Mouse (Mus musculus): Measurements from ENCODE around the gene Hoxa11. TPM values are rescaled to one million over a fixed set of nuclear protein-coding genes. Genes with fewer than 3 reads are reported as not detected.

Gene Hoxa11
- polyA plus RNA-seq, 1 experiment = not detected

GRCm38 (mm10) chr6:52252016-52252774, 6.6 kb upstream of the Hoxa11 start:
- Histone ChIP-seq H3K4me1 (ENCODE audit: control insufficient read depth, insufficient read depth, insufficient read length, low read length) (peaks cover 2% of the 10 kb centered on the region; the same call in 1 of the 2 replicates), H3K27me3 (ENCODE audit: control insufficient read depth, insufficient read depth, low read length) (peaks cover 71% of the 10 kb centered on the region), H3K36me3 (ENCODE audit: control insufficient read depth, insufficient read depth, low read length) (no peaks in the 10 kb centered on the region), H3K4me3 (ENCODE audit: low read depth, low read length) (no peak overlapping the region), H3K27ac (ENCODE audit: insufficient read depth, low read depth, low read length) (no peak overlapping the region)
- 9% methylated on average over 24 of the region's 24 CpGs for WGBS
- TF ChIP-seq POLR2A (IDR thresholded peaks at IDR 0.05; ENCODE audit: low read depth, low read length) (no peak), CTCF (IDR thresholded peaks at IDR 0.05; ENCODE audit: extremely low read depth, insufficient read length, insufficient replicate concordance, low read depth, low read length) (no peak)

DNA sequence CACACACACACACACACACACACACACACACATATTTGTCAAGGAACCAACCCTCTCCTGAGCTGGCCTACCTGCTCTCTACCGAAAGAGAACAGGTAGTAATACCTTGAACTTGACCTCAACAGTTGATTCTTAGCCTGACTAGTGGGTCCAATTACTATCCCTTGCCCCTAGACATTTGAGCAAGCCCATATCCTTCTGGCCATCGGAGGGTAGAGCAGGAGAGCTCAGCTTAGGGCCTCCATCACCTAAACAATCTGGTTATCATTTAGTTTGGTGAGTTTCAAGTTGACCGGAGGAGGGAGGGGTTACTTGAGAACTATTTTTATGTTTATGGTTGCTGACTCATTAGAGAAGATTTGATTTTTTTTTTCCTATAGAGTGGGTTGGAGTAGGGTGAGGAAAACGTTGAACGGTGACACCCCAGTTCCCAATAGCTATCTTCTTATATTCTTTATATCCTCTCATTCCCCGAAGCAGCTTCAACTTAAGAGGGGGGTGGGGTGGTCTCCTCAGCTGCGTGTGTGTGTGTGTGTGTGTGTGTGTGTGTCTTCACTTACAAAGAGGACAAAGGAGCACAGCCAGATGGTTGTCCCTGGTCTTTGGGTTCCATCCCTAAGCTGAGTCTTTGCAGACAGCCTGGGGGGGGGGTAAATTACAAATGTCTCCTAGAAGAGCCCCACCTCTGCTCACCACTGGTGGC, 5.7 kb upstream of the Hoxa11 start:
- H3K36me3 ChIP-seq (ENCODE audit: control insufficient read depth, insufficient read depth, low read length) = no peaks in the 10 kb centered on the region
- peaks cover 2% of the 10 kb centered on the region; the same call in 1 of the 2 replicates for H3K4me1 ChIP-seq (ENCODE audit: control insufficient read depth, insufficient read depth, insufficient read length, low read length)
- H3K27ac ChIP-seq (ENCODE audit: insufficient read depth, low read depth, low read length) = no peak overlapping the region
- peaks cover 77% of the 10 kb centered on the region for H3K27me3 ChIP-seq (ENCODE audit: control insufficient read depth, insufficient read depth, low read length)
- 11% methylated on average over 7 of the region's 7 CpGs for WGBS
- TF ChIP-seq POLR2A (IDR thresholded peaks at IDR 0.05; ENCODE audit: low read depth, low read length) = no peak
- TF ChIP-seq CTCF (IDR thresholded peaks at IDR 0.05; ENCODE audit: extremely low read depth, insufficient read length, insufficient replicate concordance, low read depth, low read length) = no peak
- H3K4me3 ChIP-seq (ENCODE audit: low read depth, low read length) = no peak overlapping the region

GRCm38 (mm10) chr6:52249826-52250225, 4.2 kb upstream of the Hoxa11 start:
- Histone ChIP-seq H3K4me1 (ENCODE audit: control insufficient read depth, insufficient read depth, insufficient read length, low read length) (peaks cover 2% of the 10 kb centered on the region; the same call in 1 of the 2 replicates), H3K27ac (ENCODE audit: insufficient read depth, low read depth, low read length) (no peak overlapping the region), H3K36me3 (ENCODE audit: control insufficient read depth, insufficient read depth, low read length) (no peaks in the 10 kb centered on the region), H3K27me3 (ENCODE audit: control insufficient read depth, insufficient read depth, low read length) (peaks cover 88% of the 10 kb centered on the region), H3K4me3 (ENCODE audit: low read depth, low read length) (no peak overlapping the region)
- TF ChIP-seq POLR2A (IDR thresholded peaks at IDR 0.05; ENCODE audit: low read depth, low read length) (no peak), CTCF (IDR thresholded peaks at IDR 0.05; ENCODE audit: extremely low read depth, insufficient read length, insufficient replicate concordance, low read depth, low read length) (no peak)
- WGBS = 7% methylated on average over 4 of the region's 4 CpGs

- TF ChIP-seq POLR2A (IDR thresholded peaks at IDR 0.05; ENCODE audit: low read depth, low read length) = no peak
- no peak for TF ChIP-seq CTCF (IDR thresholded peaks at IDR 0.05; ENCODE audit: extremely low read depth, insufficient read length, insufficient replicate concordance, low read depth, low read length)
- Histone ChIP-seq H3K4me3 (ENCODE audit: low read depth, low read length) (no peak overlapping the region), H3K27me3 (ENCODE audit: control insufficient read depth, insufficient read depth, low read length) (peaks cover 92% of the 10 kb centered on the region), H3K27ac (ENCODE audit: insufficient read depth, low read depth, low read length) (no peak overlapping the region), H3K4me1 (ENCODE audit: control insufficient read depth, insufficient read depth, insufficient read length, low read length) (peaks cover 2% of the 10 kb centered on the region; the same call in 1 of the 2 replicates), H3K36me3 (ENCODE audit: control insufficient read depth, insufficient read depth, low read length) (no peaks in the 10 kb centered on the region)
- 2% methylated on average over 16 of the region's 16 CpGs for WGBS
Observed at GRCm38 (mm10) chr6:52249415-52249738, 3.8 kb upstream of the Hoxa11 start.

GRCm38 (mm10) chr6:52248638-52249414, 3.2 kb upstream of the Hoxa11 start:
- WGBS = 4% methylated on average over 27 of the region's 27 CpGs
- H3K27me3 ChIP-seq (ENCODE audit: control insufficient read depth, insufficient read depth, low read length) = peaks cover 92% of the 10 kb centered on the region
- no peak for TF ChIP-seq POLR2A (IDR thresholded peaks at IDR 0.05; ENCODE audit: low read depth, low read length)
- no peak for TF ChIP-seq CTCF (IDR thresholded peaks at IDR 0.05; ENCODE audit: extremely low read depth, insufficient read length, insufficient replicate concordance, low read depth, low read length)
- peaks cover 2% of the 10 kb centered on the region; the same call in 1 of the 2 replicates for H3K4me1 ChIP-seq (ENCODE audit: control insufficient read depth, insufficient read depth, insufficient read length, low read length)
- no peaks in the 10 kb centered on the region for H3K36me3 ChIP-seq (ENCODE audit: control insufficient read depth, insufficient read depth, low read length)
- no peak overlapping the region for H3K27ac ChIP-seq (ENCODE audit: insufficient read depth, low read depth, low read length)
- H3K4me3 ChIP-seq (ENCODE audit: low read depth, low read length) = no peak overlapping the region

DNA sequence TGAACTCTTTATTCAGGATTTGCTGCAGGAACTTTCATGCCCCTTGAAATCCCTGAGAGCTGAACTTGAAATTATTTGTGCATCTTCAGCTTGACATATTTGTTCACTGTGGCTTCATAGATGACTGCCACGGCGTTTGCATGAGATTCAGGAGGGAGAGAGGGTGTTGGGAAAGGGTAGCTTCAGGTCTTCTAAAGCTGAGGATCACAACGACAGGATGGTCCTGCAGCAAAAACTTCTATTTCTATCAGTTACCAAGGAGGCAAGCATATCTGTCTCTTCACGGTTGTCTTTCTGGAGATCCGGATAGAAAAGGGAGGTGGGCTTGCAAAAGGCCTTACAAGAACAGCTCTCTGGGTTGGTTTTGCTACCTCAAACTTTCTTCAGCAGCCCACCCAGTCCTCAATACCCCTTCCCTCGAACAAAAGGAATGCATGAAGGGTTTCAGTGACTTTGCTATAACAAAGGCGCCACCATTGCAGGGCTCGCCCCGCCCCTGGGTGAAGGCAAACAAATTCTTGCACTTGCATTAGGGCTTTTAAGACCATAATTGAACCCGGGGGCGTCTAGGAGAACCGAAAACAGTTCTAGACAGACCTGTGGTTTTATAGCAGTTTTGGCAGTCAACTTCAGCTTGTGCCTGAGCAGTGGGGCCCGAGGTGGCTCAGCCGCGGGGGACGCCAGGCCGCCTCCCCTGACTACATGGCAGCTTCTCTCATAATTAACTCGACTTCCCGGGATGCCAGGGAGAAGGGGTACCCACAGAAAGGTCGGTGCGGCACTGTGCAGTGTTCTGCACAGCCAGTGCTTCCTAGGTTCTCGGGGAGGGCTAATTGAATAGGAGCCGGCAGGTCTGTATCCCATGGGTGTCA, 2.4 kb upstream of the Hoxa11 start:
- no peak overlapping the region for H3K4me3 ChIP-seq (ENCODE audit: low read depth, low read length)
- peaks cover 92% of the 10 kb centered on the region for H3K27me3 ChIP-seq (ENCODE audit: control insufficient read depth, insufficient read depth, low read length)
- no peak for TF ChIP-seq POLR2A (IDR thresholded peaks at IDR 0.05; ENCODE audit: low read depth, low read length)
- TF ChIP-seq CTCF (IDR thresholded peaks at IDR 0.05; ENCODE audit: extremely low read depth, insufficient read length, insufficient replicate concordance, low read depth, low read length) = no peak
- WGBS = 5% methylated on average over 23 of the region's 23 CpGs
- no peaks in the 10 kb centered on the region; the same call in 1 of the 2 replicates for H3K4me1 ChIP-seq (ENCODE audit: control insufficient read depth, insufficient read depth, insufficient read length, low read length)
- H3K27ac ChIP-seq (ENCODE audit: insufficient read depth, low read depth, low read length) = no peak overlapping the region
- H3K36me3 ChIP-seq (ENCODE audit: control insufficient read depth, insufficient read depth, low read length) = no peaks in the 10 kb centered on the region
